Mouse (Mus musculus) megakaryocyte, embryonic 14.5 days (primary cell): ENCODE data around the gene Vim.

ENCODE experiments used
- FLI1 ChIP-seq: IDR thresholded peaks from 2 replicates; pipeline ENCODE4 v1.6.1; 2012; ENCODE audit warnings: low read length, inconsistent platforms, mixed read lengths
- GATA1 ChIP-seq: IDR thresholded peaks from 3 replicates; pipeline ENCODE4 v1.6.1; 2012; ENCODE audit warnings: mixed read lengths, low read length, inconsistent platforms, borderline replicate concordance

GRCm38 (mm10) chr2:13578473-13579152 lies 4.9 kb downstream of the Vim start:
- no peak for TF ChIP-seq FLI1
- TF ChIP-seq GATA1 = no peak
